Mouse (Mus musculus): ENCODE data around the gene Dap.

DNA sequence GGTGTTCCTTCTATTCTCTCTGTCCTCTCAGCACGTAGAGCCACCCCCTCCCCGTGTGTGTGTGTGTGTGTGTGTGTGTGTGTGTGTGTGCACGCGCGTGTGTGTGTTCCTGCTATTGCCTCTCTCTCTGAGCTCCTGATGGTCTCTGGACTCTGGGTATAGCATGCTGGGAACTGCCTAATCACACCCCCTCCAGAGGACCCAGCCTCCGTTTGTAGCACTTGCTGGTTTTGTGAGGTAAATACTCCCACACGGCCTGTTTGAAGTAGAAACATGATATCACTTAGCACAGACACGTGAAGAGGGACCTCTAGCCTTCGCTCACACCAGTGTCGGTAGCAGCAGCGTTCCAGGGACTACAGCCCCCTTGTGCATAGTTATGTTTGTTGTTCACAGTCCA, 14.5 kb downstream of the Dap start:
- TF ChIP-seq CTCF (IDR thresholded peaks at IDR 0.05; ENCODE audit: low read depth, low read length) (no peak), POLR2A (IDR thresholded peaks at IDR 0.05; ENCODE audit: borderline replicate concordance, low read depth, low read length) (no peak)
